Mouse (Mus musculus): ENCODE results near the gene Akain1.

Akain1 gene
- long read RNA-seq, experiment 1, result 0 reads
- long read RNA-seq, experiment 2, result 0 reads

- intact Hi-C loops (cut with DNase I), result no loop called here
Measured at GRCm38 (mm10) chr17:69438990-69439491, at the start of gene Akain1. Gene Akain1, plus strand, starts transcription at chr17:69439326.

GRCm38 (mm10) chr17:69396147-69397033 is 42.7 kb upstream of the Akain1 start:
- intact Hi-C loops (cut with DNase I), result no loop called here

- intact Hi-C loops (cut with DNase I), result no loop called here
Measured at GRCm38 (mm10) chr17:69397163-69397562, 42.0 kb upstream of the Akain1 start.

GRCm38 (mm10) chr17:69398092-69398491 is 41.0 kb upstream of the Akain1 start:
- intact Hi-C loops (cut with DNase I), result no loop called here

- intact Hi-C loops (cut with DNase I), result no loop called here
Measured at GRCm38 (mm10) chr17:69401146-69401545, 38.0 kb upstream of the Akain1 start.

- intact Hi-C loops (cut with DNase I), result loop anchor here (2.0 kb wide), 1 partner anchor 31 kb away; no protein-coding TSS in a partner anchor
Measured at GRCm38 (mm10) chr17:69416163-69416562, 23.0 kb upstream of the Akain1 start.

- intact Hi-C loops (cut with DNase I), result loop anchor here (2.0 kb wide), 1 partner anchor 32 kb away; no protein-coding TSS in a partner anchor
Measured at GRCm38 (mm10) chr17:69416920-69417661, 22.0 kb upstream of the Akain1 start.

- intact Hi-C loops (cut with DNase I), result loop anchor here (2.0 kb wide), 1 partner anchor 33 kb away; no protein-coding TSS in a partner anchor
Measured at GRCm38 (mm10) chr17:69417724-69418373, 21.3 kb upstream of the Akain1 start.

- intact Hi-C loops (cut with DNase I), result no loop called here
Measured at GRCm38 (mm10) chr17:69421592-69421991, 17.5 kb upstream of the Akain1 start.

GRCm38 (mm10) chr17:69437836-69438235 is 1.3 kb upstream of the Akain1 start:
- intact Hi-C loops (cut with DNase I), result no loop called here

- intact Hi-C loops (cut with DNase I), result no loop called here
Measured at GRCm38 (mm10) chr17:69438486-69438885, 640 bp upstream of the Akain1 start.

- intact Hi-C loops (cut with DNase I), result no loop called here
Measured at GRCm38 (mm10) chr17:69439571-69440480, 700 bp downstream of the Akain1 start.

- intact Hi-C loops (cut with DNase I), result no loop called here
Measured at GRCm38 (mm10) chr17:69441041-69441440, 1.9 kb downstream of the Akain1 start.

- intact Hi-C loops (cut with DNase I), result no loop called here
Measured at GRCm38 (mm10) chr17:69448679-69449078, 9.6 kb downstream of the Akain1 start.

- intact Hi-C loops (cut with DNase I), result no loop called here
Measured at GRCm38 (mm10) chr17:69461680-69462079, 22.6 kb downstream of the Akain1 start.

GRCm38 (mm10) chr17:69463037-69463436 is 23.9 kb downstream of the Akain1 start:
- intact Hi-C loops (cut with DNase I), result no loop called here

- intact Hi-C loops (cut with DNase I), result no loop called here
Measured at GRCm38 (mm10) chr17:69471171-69471570, 32.0 kb downstream of the Akain1 start.

- intact Hi-C loops (cut with DNase I), result no loop called here
Measured at GRCm38 (mm10) chr17:69472401-69472800, 33.3 kb downstream of the Akain1 start.

GRCm38 (mm10) chr17:69474084-69474483 is 35.0 kb downstream of the Akain1 start:
- intact Hi-C loops (cut with DNase I), result no loop called here

GRCm38 (mm10) chr17:69475423-69475822 is 36.3 kb downstream of the Akain1 start:
- intact Hi-C loops (cut with DNase I), result no loop called here
